Mouse (Mus musculus) CH12F3 (cell line): Measurements from ENCODE around the gene Klc4.

Experiments used
- in situ Hi-C: fragments of 300-500 bp; cut with MboI; formaldehyde crosslinking; loops from 2 replicates; pipeline ENCODE4 v1.14.3; 2020; ENCODE audit warnings: low sequenced_read_pairs

Klc4 gene

GRCm38 (mm10) chr17:46623819-46624557 is 21.8 kb downstream of the Klc4 start:
- in situ Hi-C loops = no loop called here

GRCm38 (mm10) chr17:46622269-46622668 is 23.6 kb downstream of the Klc4 start:
- in situ Hi-C loops = no loop called here

- in situ Hi-C loops = no loop called here
These were observed 24.5 kb downstream of the Klc4 start for GRCm38 (mm10) chr17:46621324-46621723.

GRCm38 (mm10) chr17:46619683-46620357 is 26.0 kb downstream of the Klc4 start:
- in situ Hi-C loops = no loop called here

- in situ Hi-C loops = no loop called here
These were observed 26.8 kb downstream of the Klc4 start for GRCm38 (mm10) chr17:46618769-46619682.

GRCm38 (mm10) chr17:46618394-46618768 is 27.4 kb downstream of the Klc4 start:
- in situ Hi-C loops = no loop called here

GRCm38 (mm10) chr17:46617799-46618198 is 28.0 kb downstream of the Klc4 start:
- in situ Hi-C loops = no loop called here

GRCm38 (mm10) chr17:46613229-46613628 is 32.6 kb downstream of the Klc4 start:
- in situ Hi-C loops = no loop called here

- in situ Hi-C loops = no loop called here
These were observed 33.0 kb downstream of the Klc4 start for GRCm38 (mm10) chr17:46612820-46613219.

- in situ Hi-C loops = no loop called here
These were observed 33.6 kb downstream of the Klc4 start for GRCm38 (mm10) chr17:46612189-46612588.

- in situ Hi-C loops = no loop called here
These were observed 34.5 kb downstream of the Klc4 start for GRCm38 (mm10) chr17:46611316-46611715.

GRCm38 (mm10) chr17:46609721-46610514 is 35.9 kb downstream of the Klc4 start:
- in situ Hi-C loops = no loop called here

GRCm38 (mm10) chr17:46605987-46606386 is 39.8 kb downstream of the Klc4 start:
- in situ Hi-C loops = no loop called here

GRCm38 (mm10) chr17:46605126-46605525 is 40.7 kb downstream of the Klc4 start:
- in situ Hi-C loops = no loop called here

GRCm38 (mm10) chr17:46603229-46603628 is 42.6 kb downstream of the Klc4 start:
- in situ Hi-C loops = no loop called here

GRCm38 (mm10) chr17:46602212-46602611 is 43.6 kb downstream of the Klc4 start:
- in situ Hi-C loops = no loop called here

GRCm38 (mm10) chr17:46600569-46600968 is 45.3 kb downstream of the Klc4 start:
- in situ Hi-C loops = no loop called here

- in situ Hi-C loops = no loop called here
These were observed 46.9 kb downstream of the Klc4 start for GRCm38 (mm10) chr17:46598963-46599362.

- in situ Hi-C loops = no loop called here
These were observed 47.9 kb downstream of the Klc4 start for GRCm38 (mm10) chr17:46597956-46598355.

GRCm38 (mm10) chr17:46595336-46595735 is 50.5 kb downstream of the Klc4 start:
- in situ Hi-C loops = no loop called here

- in situ Hi-C loops = no loop called here
These were observed 51.2 kb downstream of the Klc4 start for GRCm38 (mm10) chr17:46594606-46595005.
